21 mouse cellular contexts compared by ENCODE assay signal in genomic region chr5:79306181-79306580, GRCm38 (mm10).
"Had no signal": no experiment of that assay in that cellular context is flagged by ENCODE, and none has a peak within 500 bp of the region (broad histone marks: within the 10 kb centered on the region; RNA-seq: fewer than 3 reads in every experiment).

No protein-coding gene starts in this region.

- H3K36me3 ChIP-seq: limb, embryonic 10.5 days; limb, embryonic 13.5 days; liver, embryonic 12.5 days; liver, embryonic 15.5 days; lung, embryonic 15.5 days; midbrain, embryonic 10.5 days; midbrain, embryonic 13.5 days; neural tube, embryonic 12.5 days; neural tube, embryonic 15.5 days had no signal

- H3K27ac ChIP-seq: kidney, postnatal 0 days; layer of hippocampus, adult 2 months; limb, embryonic 10.5 days; limb, embryonic 13.5 days; liver, embryonic 12.5 days; liver, embryonic 15.5 days; lung, embryonic 15.5 days; midbrain, embryonic 10.5 days; midbrain, embryonic 13.5 days; neural tube, embryonic 12.5 days; neural tube, embryonic 15.5 days had no signal

- H3K4me3 ChIP-seq: layer of hippocampus, adult 2 months; limb, embryonic 10.5 days; limb, embryonic 13.5 days; liver, embryonic 12.5 days; liver, embryonic 15.5 days; lung, embryonic 15.5 days; megakaryocyte, embryonic 14.5 days; midbrain, embryonic 10.5 days; midbrain, embryonic 13.5 days; neural tube, embryonic 12.5 days; neural tube, embryonic 15.5 days had no signal

- H3K4me1 ChIP-seq: limb, embryonic 10.5 days; limb, embryonic 13.5 days; liver, embryonic 12.5 days; liver, embryonic 15.5 days; lung, embryonic 15.5 days; megakaryocyte, embryonic 14.5 days; midbrain, embryonic 10.5 days; midbrain, embryonic 13.5 days; neural tube, embryonic 12.5 days; neural tube, embryonic 15.5 days had no signal

- ATAC-seq: liver, embryonic 12.5 days; midbrain, embryonic 13.5 days had no signal

- H3K9me3 ChIP-seq: limb, embryonic 10.5 days; limb, embryonic 13.5 days; liver, embryonic 12.5 days; liver, embryonic 15.5 days; lung, embryonic 15.5 days; megakaryocyte, embryonic 14.5 days; midbrain, embryonic 10.5 days; midbrain, embryonic 13.5 days; neural tube, embryonic 12.5 days; neural tube, embryonic 15.5 days had no signal

- H3K27me3 ChIP-seq: limb, embryonic 13.5 days; liver, embryonic 12.5 days; liver, embryonic 15.5 days; lung, embryonic 15.5 days; megakaryocyte, embryonic 14.5 days; midbrain, embryonic 13.5 days; neural tube, embryonic 12.5 days; neural tube, embryonic 15.5 days had no signal

- H3K4me2 ChIP-seq: limb, embryonic 13.5 days; liver, embryonic 12.5 days; liver, embryonic 15.5 days; lung, embryonic 15.5 days; midbrain, embryonic 13.5 days; neural tube, embryonic 12.5 days; neural tube, embryonic 15.5 days had no signal

- DNase-seq: kidney, postnatal 25 days; layer of hippocampus, adult 9-11 months; liver; lung, adult 18-20 months; lung, postnatal 10 days; lung, postnatal 36 days; thymus, adult 2 months; thymus, postnatal 14 days; thymus, postnatal 4 days had no signal

- H3K9ac ChIP-seq: limb, embryonic 13.5 days; liver, embryonic 12.5 days; liver, embryonic 15.5 days; lung, embryonic 15.5 days; midbrain, embryonic 13.5 days; neural tube, embryonic 12.5 days; neural tube, embryonic 15.5 days had no signal
